ENCODE assay signal across 15 mouse cellular contexts in genomic region chr1:64817709-64818108, GRCm38 (mm10).
DNase-seq lines count a peak whose midpoint lies in the region; ATAC-seq lines count a peak whose summit lies in the region.
"Had no signal": no experiment of that assay in that cellular context is flagged by ENCODE, and none has a peak within 500 bp of the region (broad histone marks: within the 10 kb centered on the region; RNA-seq: fewer than 3 reads in every experiment).

No protein-coding gene starts in this region.

- ATAC-seq in erythroblast, adult 5-6 weeks (replicated peaks; ENCODE audit: low FRiP score, poor library complexity, severe bottlenecking), result no peak
- ATAC-seq: forebrain, embryonic 14.5 days; intestine, embryonic 15.5 days; Patski had no signal

- peak; percentile 91 for DNase-seq in brain, adult 2 months (ENCODE audit: low read depth, low spot score)
- DNase-seq in cerebellum, adult 11-12 months, result peak; percentile 74
- DNase-seq in cerebellum, adult 9-10 months, result peak; percentile 77
- DNase-seq in cerebellum, postnatal 25 days, result peak; percentile 82 to 85
- DNase-seq in embryo, embryonic 10 days (ENCODE audit: low spot score), result no peak
- no peak for DNase-seq in layer of hippocampus, postnatal 14 days (ENCODE audit: low spot score in 2 of 2)
- DNase-seq: adrenal gland, adult 2 months; adrenal gland, postnatal 25 days; gastrocnemius, adult 2 months; gastrocnemius, postnatal 25 days; kidney, adult 18-20 months had no signal

Comparison
In these comparisons a context has a peak if more than half of its experiments do, and no peak if none do; other contexts are left out.
1. DNase-seq: peak in brain, adult 2 months (single experiment), cerebellum, adult 11-12 months (single experiment), cerebellum, adult 9-10 months (single experiment) and cerebellum, postnatal 25 days (2 of 2); none in embryo, embryonic 10 days (single experiment) and layer of hippocampus, postnatal 14 days (0 of 2).